Mouse (Mus musculus): ENCODE data around the gene Sptlc2. TPM values are rescaled to one million over a fixed set of nuclear protein-coding genes. Genes with fewer than 3 reads are reported as not detected.
A peak's percentile ranks its signal among the peaks of the same experiment; 100 is the strongest.

Sptlc2 gene
- polyA plus RNA-seq, 1 experiment, result 31.0 TPM

DNA sequence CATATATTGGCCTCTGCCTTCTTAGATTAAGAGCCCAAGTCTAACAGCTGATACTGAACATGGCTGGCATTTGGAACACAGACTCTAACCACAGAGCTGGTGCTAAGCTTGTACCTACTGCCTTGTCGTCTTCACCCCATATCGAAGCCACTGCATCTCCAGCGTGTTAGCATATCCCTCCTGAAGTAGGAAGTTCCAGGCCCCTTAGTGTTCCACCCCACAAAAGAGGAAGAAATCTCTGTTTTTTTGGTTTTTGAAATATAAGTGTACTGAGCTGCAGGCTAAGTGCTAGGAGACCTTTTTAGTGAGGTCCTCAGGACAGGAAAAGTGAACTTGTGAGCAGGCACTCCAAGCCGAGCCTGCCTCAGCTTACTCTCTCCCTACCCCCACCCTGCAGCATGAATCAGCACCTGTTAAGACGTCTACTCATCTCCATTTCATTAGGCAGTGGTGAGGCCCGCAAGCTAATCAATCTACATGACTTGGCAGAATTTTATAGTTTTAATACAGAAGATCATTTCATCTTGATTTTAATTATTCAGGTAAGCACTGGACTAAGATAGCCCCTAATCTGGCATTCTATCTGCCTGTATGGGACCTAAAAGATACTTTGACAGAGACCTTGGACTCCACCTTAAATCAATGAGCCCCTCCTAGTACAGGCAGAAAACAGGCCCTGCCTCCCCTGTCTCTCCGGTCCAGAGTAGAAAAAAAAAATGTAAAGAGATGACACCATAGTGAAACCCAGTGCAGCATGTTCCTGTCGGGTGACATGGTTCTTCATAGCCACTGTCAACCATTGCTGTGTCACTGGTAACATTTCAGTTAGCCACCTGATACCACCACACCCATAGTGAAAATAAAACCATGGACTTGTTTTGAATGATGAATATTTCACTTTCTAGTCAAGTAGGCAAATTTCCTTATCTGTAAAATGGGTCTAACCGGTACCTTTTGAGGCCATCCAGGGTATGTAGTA lies 113.0 kb downstream of the Sptlc2 start:
- no peak for DNase-seq (ENCODE audit: low read depth)
- TF ChIP-seq CTCF (IDR thresholded peaks at IDR 0.05; ENCODE audit: borderline replicate concordance, extremely low read depth, insufficient read depth, insufficient read length), result no peak
- TF ChIP-seq POLR2A (IDR thresholded peaks at IDR 0.05; ENCODE audit: borderline replicate concordance, extremely low read depth, insufficient read depth, insufficient read length, poor library complexity, severe bottlenecking), result no peak

DNA sequence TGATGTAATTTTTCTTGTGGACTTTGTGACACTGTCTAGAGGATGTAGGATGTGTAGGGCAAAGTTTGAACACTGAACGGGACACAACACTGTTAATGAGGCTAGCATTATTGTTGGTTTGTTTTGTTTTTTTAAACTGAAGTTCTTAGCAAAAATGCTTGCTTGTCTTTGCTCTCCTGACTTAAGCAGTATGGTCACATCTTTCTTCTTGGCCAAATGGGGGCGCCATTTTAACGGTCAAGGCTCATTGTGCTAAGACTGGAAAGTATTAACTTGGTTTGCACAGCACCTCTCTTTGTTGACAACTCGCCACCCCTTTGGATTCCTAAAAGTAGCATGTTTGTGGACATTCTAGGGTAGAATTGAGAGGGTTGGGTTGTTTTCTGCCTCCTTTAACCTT lies 120.5 kb downstream of the Sptlc2 start:
- no peak for TF ChIP-seq POLR2A (IDR thresholded peaks at IDR 0.05; ENCODE audit: borderline replicate concordance, extremely low read depth, insufficient read depth, insufficient read length, poor library complexity, severe bottlenecking)
- peak; percentile 34; the same call in 1 of the 2 replicates for TF ChIP-seq CTCF (IDR thresholded peaks at IDR 0.05; ENCODE audit: borderline replicate concordance, extremely low read depth, insufficient read depth, insufficient read length)
- peak; percentile 75 for DNase-seq (ENCODE audit: low read depth)

DNA sequence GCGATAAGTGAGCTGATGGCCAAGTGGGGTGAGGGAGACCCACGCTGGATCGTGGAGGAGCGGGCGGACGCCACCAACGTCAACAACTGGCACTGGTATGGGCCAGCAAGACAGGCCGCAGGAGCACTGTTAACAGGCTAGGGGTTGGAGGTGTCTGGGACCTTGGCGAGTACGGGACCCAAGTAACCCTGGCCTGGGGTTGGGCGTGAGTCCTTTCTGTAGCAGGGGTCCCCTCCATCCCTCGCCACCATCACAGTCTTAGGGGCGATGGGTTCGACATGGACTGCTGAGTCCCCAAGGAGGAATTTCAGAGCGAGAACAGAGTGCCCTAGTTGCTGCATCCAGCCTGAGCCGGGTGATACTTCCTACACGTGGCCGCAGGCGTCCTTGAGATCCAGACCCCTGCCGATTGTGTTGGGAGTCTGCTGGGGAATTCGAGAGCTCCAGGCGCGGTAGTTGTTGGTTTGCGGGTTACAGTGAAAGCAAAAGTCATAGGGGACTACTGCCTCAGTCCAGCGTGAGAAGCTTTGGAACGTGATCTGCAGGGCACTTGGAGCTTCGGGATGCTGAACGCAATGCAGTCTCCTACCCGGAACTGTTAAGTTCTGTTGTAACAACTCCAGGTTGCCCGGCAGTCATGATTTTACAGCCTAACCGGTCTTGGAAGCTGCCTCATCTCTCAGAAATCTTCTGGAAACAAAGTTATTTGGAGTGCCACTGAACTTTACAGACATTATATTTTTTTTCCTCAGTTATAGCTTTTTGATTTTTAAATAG lies 121.1 kb downstream of the Sptlc2 start:
- TF ChIP-seq CTCF (IDR thresholded peaks at IDR 0.05; ENCODE audit: borderline replicate concordance, extremely low read depth, insufficient read depth, insufficient read length) (no peak), POLR2A (IDR thresholded peaks at IDR 0.05; ENCODE audit: borderline replicate concordance, extremely low read depth, insufficient read depth, insufficient read length, poor library complexity, severe bottlenecking) (no peak)
- no peak for DNase-seq (ENCODE audit: low read depth)

DNA sequence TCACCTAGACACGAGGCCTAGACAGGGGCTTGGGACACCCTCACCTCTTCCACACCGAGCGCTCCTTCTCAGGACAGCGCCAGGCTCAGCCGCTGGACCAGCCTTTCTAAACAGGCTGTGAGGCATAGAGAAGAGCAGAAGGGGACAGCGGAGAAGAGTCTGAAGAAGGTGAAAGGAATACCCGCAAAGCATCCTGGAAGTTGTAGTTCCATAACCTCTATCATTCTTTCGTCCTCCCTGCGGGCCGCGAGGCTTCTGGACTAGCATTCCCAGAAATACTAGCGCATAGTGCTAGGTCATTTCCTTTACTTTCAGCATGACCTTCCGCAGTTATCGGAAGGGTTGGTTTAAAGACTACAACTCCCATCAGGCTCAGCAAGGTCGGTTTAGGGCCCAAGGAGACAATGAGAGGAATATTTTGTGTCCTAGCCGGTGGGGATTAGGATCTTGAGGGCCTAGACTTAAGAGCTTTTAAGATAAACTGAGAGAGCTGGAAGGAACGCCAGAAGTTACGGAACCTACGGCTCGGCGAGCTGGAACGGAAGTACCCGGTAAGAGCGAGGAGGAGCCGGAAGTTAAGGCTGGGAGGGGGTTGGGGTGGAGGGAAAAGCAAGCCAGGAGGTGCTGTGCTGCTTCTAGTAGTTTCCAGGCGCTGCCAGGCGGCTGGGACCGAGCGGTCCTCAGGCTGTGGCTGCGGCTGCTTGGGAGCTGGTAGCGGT lies 121.9 kb downstream of the Sptlc2 start, which contains the start of the genes Vipas39 and Ahsa1:
Gene Vipas39, minus strand, starts transcription at position 149 of the 719 bp plus-strand sequence.
Gene Ahsa1, plus strand, starts transcription at position 372 of the 719 bp plus-strand sequence.
- TF ChIP-seq POLR2A (IDR thresholded peaks at IDR 0.05; ENCODE audit: borderline replicate concordance, extremely low read depth, insufficient read depth, insufficient read length, poor library complexity, severe bottlenecking), result peak; percentile 78; the same call in 1 of the 2 replicates
- TF ChIP-seq CTCF (IDR thresholded peaks at IDR 0.05; ENCODE audit: borderline replicate concordance, extremely low read depth, insufficient read depth, insufficient read length), result no peak
- peak; percentile 99 for DNase-seq (ENCODE audit: low read depth)

DNA sequence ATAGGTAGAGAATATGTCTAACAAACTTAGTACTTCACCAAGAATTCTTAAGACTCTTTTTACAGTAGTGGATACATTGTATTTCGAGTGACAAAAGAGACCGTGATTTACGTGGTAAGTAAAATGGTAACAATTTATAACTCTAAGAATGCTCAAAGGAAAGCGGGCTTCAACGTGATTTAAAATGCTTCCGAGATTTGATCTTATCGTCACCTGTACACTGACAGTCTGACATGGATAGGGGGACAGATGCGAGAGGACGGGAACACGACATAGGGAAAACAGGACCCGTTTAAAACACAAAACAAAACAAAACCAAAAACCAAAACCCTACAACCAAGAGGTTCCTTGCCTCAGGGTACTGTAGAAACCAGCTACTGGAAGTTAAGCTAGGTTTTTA lies 122.7 kb downstream of the Sptlc2 start:
- no peak for TF ChIP-seq POLR2A (IDR thresholded peaks at IDR 0.05; ENCODE audit: borderline replicate concordance, extremely low read depth, insufficient read depth, insufficient read length, poor library complexity, severe bottlenecking)
- TF ChIP-seq CTCF (IDR thresholded peaks at IDR 0.05; ENCODE audit: borderline replicate concordance, extremely low read depth, insufficient read depth, insufficient read length), result no peak
- DNase-seq (ENCODE audit: low read depth), result no peak

DNA sequence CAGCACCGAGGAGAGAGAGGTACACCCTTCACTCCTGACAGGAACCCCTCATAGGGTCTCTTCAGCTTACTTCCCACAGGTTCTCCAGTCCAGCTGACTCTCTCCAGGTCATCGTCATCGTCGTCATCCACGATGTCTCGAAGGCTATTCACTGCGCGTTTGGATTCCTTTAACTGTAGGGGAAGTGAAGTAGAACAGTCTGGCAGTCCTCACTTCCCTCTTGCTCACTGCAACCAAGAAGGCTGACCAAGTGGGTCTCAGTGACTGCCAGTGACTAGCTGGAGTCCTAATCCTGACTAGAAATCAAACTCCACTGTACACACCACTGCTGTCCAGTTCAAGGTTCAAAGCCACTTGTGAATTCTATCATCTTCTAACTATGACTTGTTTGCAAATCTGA lies 127.6 kb downstream of the Sptlc2 start:
- no peak for DNase-seq (ENCODE audit: low read depth)
- TF ChIP-seq CTCF (IDR thresholded peaks at IDR 0.05; ENCODE audit: borderline replicate concordance, extremely low read depth, insufficient read depth, insufficient read length), result no peak
- no peak for TF ChIP-seq POLR2A (IDR thresholded peaks at IDR 0.05; ENCODE audit: borderline replicate concordance, extremely low read depth, insufficient read depth, insufficient read length, poor library complexity, severe bottlenecking)

DNA sequence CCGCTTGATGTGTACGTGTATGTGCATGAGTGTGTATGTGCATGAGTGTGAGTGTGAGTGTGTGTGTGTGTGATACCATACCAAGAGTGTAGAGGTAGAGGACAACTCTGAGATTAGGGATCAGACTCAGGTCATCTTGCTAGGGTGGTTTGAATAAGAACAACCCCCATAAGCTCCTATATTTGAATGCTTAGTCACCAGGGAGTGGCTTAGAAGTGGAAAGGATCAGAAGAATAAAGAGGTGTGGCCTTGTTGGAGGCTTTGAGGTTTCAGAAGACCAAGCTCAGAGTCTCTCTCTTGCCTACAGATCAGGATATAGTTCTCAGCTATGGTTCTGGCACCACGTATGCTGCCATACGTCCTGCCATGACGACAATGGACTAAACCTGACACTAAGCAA lies 131.5 kb downstream of the Sptlc2 start:
- TF ChIP-seq CTCF (IDR thresholded peaks at IDR 0.05; ENCODE audit: borderline replicate concordance, extremely low read depth, insufficient read depth, insufficient read length), result no peak
- no peak for DNase-seq (ENCODE audit: low read depth)

Other genes starting within 250 kb of the Sptlc2 start
- gene Gstz1, start 241.2 kb downstream of the Sptlc2 start, polyA plus RNA-seq (2012; rRNA removed), result 57.3 and 58.2 TPM in 2 replicates
- 19.2 and 19.3 TPM in 2 replicates for gene Pomt2, start 240.4 kb downstream of the Sptlc2 start, polyA plus RNA-seq (2012; rRNA removed)
- gene Samd15, start 188.6 kb downstream of the Sptlc2 start, polyA plus RNA-seq (2012; rRNA removed), result 0.83 and 1.5 TPM in 2 replicates
- gene Tmed8, start 187.9 kb downstream of the Sptlc2 start, polyA plus RNA-seq (2012; rRNA removed), result 11.7 and 13.9 TPM in 2 replicates
- 3.1 and 4.4 TPM in 2 replicates for gene Noxred1, start 149.6 kb downstream of the Sptlc2 start, polyA plus RNA-seq (2012; rRNA removed)
- 64.5 and 72.3 TPM in 2 replicates for gene Vipas39, start 122.1 kb downstream of the Sptlc2 start, polyA plus RNA-seq (2012; rRNA removed)
- 151 and 160 TPM in 2 replicates for gene Ahsa1, start 121.9 kb downstream of the Sptlc2 start, polyA plus RNA-seq (2012; rRNA removed)
- gene Ism2, start 88.7 kb downstream of the Sptlc2 start, polyA plus RNA-seq (2012; rRNA removed), result 0.96 and 1.4 TPM in 2 replicates
- gene Slirp, start 55.5 kb upstream of the Sptlc2 start, polyA plus RNA-seq (2012; rRNA removed), result 65.2 and 89.2 TPM in 2 replicates
- gene Alkbh1, start 55.7 kb upstream of the Sptlc2 start, polyA plus RNA-seq (2012; rRNA removed), result 30.0 and 32.2 TPM in 2 replicates
- gene Snw1, start 83.9 kb upstream of the Sptlc2 start, polyA plus RNA-seq (2012; rRNA removed), result 41.8 and 45.4 TPM in 2 replicates
- gene Gm5788, start 106.4 kb upstream of the Sptlc2 start, polyA plus RNA-seq (2012; rRNA removed), result not detected in 2 replicates
- gene Gm8300, start 126.0 kb upstream of the Sptlc2 start, polyA plus RNA-seq (2012; rRNA removed), result not detected in 2 replicates
- not detected in 2 replicates for gene Oog1, start 214.3 kb upstream of the Sptlc2 start, polyA plus RNA-seq (2012; rRNA removed)
- gene Gm4027, start 230.5 kb upstream of the Sptlc2 start, polyA plus RNA-seq (2012; rRNA removed), result not detected in 2 replicates

Data from brain, embryonic 14.5 days (tissue).